Mouse (Mus musculus) kidney, adult 9 months (tissue): Measurements from ENCODE around the gene Hist1h2bf.

Experiments
- DNase-seq: peaks from one replicate; pipeline ENCODE4 v3.0.0; 2022

Hist1h2bf gene

DNA sequence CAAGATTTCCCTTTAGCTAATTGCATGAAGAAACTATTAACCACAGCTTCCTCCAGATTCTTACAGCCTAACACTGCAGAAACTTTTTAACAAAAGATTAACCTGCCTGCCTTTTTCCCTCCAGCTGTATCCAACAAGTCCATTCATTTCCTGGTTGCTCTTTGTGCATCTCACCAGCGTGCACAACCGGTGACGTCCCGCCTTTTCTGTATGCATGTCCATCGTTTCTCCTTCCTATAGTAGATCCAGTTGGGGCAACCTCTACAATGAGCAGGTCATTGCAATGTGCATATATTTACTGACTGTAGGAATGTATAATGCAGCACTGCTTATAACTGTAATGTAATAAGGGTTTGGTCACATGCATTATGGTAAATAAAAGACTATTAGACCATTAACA lies 50.0 kb downstream of the Hist1h2bf start:
- no peak for DNase-seq
